Mouse (Mus musculus): ENCODE measurements around the gene Hoxd9.

Hoxd9 gene

DNA sequence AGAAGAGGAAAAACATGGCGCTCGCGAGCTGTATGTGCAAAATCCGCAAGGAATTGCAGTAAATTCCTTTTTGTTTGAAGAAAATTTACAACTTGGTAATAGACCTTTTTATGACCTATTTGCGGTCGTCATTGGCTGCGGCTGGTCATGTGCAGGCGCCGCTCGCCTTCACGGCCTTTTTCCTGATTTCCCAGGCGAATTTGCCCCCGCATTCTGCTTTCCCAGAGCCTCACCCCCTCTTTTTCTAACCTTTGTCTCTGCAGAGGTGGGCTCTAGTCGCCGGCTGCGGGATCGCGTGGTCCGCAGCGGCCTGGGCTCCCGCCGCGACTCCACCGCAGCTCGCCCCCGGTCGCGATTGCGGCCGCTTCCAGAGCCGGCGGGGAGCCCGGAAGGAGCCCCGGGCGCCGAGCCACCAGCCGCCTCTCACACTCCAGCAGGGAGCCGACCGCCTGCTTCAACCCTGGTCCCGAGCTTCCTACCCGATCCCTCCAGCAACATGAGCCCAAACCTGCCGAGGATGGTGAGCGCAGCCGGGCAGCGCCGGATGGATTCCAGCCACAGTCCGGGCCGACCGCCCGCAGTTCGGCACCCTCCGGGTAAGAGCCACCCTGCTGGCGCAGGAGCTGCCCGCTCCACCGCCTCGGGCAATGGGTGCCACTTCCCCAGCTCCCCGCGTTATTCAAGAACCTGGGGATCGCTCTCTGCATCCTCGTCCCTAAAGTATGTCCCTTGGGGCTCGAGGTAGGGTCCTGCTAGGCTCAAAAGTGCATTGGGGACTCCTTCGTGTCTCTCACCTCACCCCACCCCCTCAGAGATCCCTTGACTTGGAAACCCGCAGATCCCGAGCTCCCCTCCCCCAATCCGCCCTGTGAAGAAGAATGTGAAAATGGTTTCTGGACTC is 14.4 kb downstream of the Hoxd9 start, which contains the start of the genes Hoxd3 and Hoxd4:
TSS of gene Hoxd3 (plus strand) at position 207 of the 901 bp plus-strand sequence.
TSS of gene Hoxd4 (plus strand) at position 209 of the 901 bp plus-strand sequence.
- DNase-seq (ENCODE audit: low spot score in 2 of 2): no peak

DNA sequence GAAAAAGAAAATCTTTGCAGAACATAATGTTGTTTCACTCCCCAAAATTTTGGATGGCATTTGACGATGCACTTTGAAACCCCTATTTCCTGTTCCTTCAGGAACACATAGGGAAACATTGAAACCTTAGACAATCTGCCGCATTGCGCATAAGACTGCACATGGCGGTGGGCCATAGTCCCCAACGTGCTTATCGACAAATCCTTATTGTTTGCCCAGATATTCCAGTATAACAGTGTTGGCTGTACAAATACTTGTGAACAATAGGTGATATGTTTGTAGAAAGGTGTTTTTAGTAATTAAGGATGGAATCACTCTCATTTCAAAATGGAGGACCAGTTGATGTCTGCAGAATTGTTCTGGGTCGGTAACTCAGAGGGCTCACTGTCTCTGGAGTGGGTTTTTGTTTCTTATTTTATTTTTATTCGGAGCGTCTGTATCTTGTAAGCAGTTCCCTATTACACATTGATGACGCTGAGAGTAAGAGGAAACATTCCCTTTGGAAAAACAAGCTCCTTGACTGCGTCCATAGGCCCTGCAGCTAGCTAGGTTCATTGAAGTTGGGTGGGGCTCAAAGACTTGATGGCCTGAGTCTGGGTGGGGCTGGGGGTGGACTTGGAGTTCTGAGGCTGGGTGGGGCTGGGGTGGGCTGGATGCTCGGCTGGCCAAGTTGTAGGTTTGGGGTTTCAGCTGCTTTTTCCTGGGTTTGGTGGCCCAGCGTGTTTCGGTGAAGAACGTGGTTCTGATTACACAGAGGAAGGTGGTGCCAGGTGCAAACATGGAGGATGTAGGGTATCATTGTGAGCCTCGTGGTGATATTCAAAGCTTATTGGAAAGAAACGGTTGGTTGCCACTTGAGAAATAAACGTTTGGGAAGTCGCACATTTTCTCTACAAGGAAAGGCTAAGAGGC is 16.0 kb downstream of the Hoxd9 start:
- no peak for DNase-seq (ENCODE audit: low spot score in 2 of 2)

DNA sequence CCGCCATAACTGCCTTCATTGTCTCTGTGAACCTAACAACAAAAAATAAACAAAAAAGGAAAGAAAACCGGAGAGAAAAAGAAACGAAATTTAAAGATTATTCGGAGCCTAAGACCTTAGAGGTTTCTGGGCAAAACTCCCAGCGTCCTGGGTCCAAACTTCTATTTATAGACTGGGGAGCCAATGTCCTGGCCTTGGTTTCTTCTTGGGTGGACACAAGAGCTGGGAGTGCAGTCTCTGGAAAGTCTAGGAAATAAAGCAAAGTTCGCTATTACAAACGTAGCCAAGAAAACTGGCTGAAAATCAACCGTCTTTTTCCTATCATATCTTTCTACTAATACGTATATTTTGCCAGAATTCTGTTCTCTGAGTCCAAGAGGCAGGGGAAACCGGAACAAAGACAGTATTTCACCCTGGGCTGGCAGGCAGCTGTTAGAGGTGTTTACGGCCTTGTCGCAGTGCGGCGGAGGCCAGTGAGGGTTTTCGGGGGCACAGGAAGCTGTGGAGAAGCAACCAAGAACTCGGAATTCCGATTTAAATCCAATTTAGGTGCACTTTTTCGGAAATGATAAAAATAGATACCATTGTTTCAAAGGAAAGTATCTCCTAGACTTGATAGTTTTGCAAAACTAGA is 16.7 kb downstream of the Hoxd9 start:
- no peak for DNase-seq (ENCODE audit: low spot score in 2 of 2)

DNA sequence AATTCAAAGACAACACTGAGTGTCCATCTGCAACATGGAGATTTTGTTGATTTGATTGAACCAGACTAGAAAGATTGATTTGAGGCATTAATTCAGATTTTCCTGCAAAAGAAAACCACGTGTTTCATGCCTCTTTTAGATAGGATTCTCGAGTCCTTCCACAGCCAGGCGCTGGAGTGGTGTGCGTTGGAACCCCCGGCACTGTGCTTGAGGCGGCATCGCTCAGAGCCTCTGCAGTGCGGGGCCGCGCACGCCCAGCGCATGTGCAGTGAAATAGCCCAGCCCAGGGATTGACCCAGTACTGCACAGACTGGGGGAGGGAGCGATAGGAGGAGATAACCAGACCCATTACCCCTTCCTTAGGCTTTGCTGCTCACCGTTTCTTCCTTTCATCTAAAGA is 17.4 kb downstream of the Hoxd9 start:
- no peak for DNase-seq (ENCODE audit: low spot score in 2 of 2)

DNA sequence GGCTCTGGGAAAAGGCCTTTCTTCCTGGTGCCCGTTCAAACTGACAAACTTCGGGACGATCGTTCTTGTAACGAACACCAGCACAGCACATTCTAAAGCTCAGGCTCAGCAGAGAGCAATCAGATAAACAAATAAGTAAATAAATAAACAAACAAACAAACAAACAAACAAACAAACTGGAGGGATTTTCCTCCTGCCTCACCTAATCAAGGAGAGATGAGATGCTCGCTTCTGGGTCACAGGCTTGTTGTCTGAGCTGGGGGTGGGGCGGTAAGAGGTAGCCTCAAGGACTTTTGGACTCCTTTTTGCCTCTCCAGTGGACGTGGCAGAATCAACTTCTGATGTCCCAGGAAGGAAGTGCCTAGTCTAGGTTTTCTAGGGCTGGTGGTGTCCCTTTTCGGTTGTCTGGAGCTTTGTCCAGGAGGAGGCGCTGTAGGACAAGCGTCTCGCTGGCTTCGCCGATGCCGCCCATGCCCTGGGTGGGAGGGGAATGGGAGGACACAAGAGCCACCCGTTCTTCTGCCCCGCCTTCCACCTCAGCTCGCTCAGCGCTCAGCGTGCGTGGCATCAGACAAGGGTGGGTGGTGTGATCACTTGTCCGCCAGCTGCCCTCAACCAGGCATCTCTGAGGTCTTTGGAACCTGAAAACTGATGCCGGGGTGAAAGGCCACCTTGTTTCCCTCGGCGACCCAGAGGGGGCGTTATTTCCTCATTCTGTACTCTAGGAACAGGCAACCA is 18.1 kb downstream of the Hoxd9 start:
- peak; percentile 66 to 73 for DNase-seq (ENCODE audit: low spot score in 2 of 2)

DNA sequence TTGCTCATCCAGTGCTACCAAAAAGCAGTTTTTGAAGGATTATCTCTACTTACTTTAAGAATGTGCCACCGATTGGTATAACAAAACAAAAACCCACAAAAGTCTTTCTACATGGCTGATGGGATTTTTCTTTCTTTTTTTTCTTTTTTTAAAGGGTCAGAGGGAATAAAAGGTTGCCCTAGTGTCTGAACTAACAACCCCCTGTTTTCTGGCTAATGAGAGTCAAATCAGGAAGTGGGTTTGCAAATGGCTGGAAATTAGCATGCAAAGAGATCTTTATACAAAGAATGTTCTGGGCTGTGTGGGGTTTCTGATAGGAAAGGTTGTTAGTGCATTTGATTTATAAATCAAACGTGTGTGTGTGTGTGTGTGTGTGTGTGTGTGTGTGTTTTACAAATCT is 22.9 kb downstream of the Hoxd9 start:
- DNase-seq (ENCODE audit: low spot score in 2 of 2): no peak

DNA sequence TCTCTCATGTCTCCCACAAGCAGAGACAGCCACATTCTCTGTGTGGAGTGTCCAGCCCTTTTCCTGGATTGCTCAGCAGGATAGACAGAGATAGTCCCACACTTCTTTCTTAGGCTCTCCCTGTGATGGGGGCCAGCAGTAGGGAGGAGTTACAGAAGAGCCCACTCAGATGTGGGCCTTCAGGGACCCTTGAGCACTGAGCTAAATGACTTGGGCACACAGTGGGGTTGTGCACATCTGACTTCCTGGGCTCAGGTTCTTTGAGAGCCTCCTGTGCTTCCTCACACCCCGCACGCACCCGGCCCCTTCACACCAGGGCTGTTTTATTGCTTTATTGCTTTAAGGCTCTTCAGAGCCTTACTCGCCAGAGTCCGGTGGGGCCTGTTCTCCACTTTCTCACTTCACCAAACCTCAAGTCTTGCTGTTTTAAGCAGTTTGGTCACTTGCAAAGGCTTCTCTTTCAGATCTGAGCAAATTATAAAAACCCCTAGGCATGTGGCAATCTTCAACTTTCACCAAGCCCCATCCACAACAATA is 23.5 kb downstream of the Hoxd9 start:
- DNase-seq (ENCODE audit: low spot score in 2 of 2): no peak

DNA sequence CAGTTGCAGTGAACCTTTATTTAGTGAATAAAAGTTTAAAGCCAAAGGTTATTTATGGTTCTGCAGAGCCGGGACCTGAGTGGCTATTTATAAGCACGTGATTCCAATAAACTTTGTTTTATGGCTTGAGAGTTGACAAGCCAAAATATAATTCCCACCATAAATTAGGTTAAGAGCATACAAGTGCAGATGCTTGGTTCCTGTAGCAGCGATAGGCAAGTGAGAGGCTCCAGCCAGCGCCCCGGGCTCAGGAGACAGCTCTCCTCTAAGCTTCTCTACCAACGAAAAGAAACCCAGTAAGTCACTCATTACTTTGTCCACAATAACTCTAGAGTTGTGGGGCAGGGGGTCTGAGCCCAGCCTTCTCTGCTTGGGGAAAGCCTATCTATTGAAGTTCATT is 24.4 kb downstream of the Hoxd9 start:
- DNase-seq (ENCODE audit: low spot score in 2 of 2): no peak

DNA sequence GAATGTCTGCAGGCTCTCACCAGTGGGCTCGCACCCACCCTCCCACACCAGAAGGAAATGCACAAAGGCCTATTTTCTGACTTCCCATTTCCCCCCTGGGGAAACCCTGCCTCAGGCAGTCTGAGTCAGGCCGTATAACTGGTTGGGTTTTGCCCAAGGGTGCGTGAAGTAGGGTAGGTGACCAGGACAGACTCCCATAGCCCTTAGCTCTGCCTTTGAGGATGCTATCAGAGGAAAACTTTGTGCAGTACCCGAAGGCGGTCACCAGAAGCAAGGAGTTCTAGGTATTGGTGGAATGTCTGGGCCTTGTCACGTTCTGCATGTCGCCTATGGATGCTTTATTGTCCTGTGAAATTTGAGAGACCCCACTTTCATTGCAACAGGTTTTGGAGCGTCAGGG is 25.4 kb downstream of the Hoxd9 start:
- no peak for DNase-seq (ENCODE audit: low spot score in 2 of 2)

DNA sequence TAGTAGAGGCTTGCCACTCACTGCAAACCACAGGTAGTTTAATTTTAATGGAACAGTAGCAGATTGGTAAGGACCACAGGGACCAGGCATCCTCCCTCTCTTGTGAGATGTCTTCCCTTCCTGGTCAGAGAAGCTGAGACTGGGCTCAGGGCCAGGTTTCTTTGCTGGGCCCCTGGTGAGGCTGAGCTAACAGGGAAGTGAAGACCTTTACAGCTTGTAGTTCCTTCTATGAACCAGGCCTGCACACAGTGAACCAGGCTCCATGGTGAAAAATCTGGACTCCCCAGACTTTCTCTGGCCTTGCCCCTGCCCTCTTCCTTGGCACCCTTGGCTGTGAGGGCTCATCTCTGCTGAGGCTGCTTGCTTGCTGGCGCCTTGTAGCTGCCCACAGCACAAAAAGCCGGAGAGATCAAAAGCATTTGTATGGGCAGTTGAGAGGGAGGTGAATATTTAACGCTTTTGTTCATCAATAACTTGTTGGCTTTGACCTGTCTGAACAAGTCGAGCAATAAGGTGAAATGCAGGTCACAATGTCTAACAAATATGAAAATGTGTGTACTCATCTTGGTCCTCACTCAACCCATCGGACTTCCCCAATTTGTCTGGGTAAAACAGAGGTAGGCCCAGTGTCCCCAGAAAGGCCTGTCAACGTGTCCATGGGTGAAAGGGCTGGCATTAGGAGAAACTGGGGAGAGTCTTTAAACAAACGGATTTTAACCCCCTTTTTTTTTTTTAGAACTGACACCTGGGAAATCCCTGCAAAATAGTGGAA is 26.9 kb downstream of the Hoxd9 start:
- DNase-seq (ENCODE audit: low spot score in 2 of 2): no peak

DNA sequence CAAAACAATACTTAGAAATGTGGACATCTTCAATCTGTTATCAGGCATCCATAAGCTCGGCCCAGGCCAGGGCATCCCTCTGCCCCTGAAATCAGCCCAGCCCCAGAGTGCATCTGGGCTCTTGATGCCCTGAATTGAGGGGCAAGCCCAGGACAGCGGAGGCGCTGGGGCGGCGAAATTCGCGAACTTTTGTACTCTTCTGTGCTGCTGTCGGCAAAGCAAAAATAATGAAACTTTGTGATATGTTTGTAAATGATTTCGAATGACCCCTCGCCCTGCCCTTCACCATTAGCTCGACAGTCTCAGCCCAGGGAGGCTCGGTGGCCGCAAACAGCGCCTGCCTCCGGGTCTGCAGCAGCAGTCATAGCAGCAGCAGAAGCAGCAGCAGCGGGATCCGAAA is 27.6 kb downstream of the Hoxd9 start:
- no peak for DNase-seq (ENCODE audit: low spot score in 2 of 2)

DNA sequence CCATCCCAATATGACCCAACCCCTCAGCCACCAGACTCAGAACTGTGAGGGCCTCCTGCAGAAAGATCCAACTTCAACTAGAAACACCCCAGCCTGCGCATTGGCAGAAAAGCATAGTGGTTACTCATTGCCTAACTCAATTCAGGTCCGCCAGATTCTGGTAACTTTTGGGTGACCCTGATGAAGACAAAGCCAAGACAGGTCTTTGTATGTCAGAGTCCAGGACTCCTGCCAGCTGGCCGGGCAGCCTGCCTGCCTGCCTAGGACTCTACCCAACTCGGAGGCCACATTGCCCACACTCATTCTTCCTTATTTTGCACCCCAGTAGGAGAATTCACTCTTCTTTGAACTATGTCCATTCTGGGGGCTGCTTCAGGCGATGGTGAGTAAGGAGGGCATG is 29.0 kb downstream of the Hoxd9 start, which contains the start of gene Gm28230:
TSS of gene Gm28230 (plus strand) at position 178 of the 400 bp plus-strand sequence.
- no peak for DNase-seq (ENCODE audit: low spot score in 2 of 2)

DNA sequence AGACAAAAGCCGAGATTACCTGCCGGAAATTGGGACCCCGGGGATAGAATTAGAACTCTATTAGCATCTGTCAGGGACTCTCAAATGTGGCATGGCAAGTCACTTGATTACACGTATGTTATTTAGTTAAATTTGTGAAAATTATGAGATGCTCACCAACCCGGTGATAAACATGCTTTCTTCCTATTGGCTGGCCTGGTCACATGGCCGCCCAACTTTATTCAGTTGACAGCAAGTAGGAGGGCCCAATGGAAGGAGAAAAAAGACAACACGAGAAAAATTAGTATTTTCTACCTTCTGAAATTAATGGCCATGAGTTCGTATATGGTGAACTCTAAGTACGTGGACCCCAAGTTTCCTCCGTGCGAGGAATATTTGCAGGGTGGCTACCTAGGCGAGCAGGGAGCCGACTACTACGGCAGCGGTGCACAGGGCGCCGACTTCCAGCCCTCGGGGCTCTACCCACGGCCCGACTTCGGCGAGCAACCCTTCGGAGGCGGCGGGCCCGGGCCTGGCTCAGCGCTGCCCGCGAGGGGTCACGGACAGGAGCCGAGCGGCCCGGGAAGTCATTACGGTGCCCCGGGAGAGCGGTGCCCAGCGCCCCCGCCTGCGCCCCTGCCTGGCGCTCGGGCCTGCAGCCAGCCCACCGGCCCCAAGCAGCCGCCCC is 29.6 kb downstream of the Hoxd9 start:
- DNase-seq (ENCODE audit: low spot score in 2 of 2): no peak

DNA sequence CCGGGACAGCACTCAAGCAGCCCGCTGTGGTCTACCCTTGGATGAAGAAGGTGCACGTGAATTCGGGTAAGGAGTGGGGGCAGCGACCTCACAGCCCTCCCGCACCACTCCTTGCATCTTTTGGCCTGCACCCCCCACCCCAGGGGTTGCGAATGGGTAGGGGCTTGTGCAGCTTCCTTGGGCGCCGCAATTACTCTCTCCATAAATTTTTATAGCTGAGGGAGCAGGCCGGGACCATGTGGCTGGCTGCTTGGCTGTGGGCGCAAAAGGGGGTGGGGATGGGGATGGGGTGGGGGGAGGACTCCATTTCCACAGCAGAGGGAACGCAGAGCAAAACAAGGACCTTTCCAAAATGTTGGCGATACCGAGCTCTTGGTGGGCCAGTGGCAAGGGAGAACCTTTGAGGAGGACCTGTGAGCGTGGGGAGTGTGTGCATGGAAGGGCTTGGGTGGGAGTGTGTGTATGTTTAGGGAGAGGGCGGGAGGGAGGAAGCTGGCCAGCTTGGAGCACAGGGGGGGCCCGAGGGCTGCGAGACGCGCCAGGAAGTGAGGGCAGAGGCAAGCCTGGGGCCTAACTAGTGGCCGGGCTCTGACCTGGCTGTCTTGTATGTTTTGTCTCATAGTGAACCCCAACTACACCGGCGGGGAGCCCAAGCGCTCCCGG is 30.2 kb downstream of the Hoxd9 start:
- DNase-seq (ENCODE audit: low spot score in 2 of 2): no peak

DNA sequence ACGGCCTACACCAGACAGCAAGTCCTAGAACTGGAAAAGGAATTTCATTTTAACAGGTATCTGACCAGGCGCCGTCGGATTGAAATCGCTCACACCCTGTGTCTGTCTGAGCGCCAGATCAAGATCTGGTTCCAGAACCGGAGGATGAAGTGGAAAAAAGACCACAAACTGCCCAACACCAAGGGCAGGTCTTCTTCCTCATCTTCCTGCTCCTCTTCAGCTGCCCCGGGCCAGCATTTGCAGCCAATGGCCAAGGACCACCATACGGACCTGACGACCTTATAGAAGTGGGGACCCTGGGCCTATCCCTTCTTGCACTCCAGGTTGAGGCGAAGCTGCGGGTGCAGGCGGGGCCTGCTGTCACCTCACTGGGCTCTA is 30.8 kb downstream of the Hoxd9 start:
- DNase-seq (ENCODE audit: low spot score in 2 of 2): no peak

DNA sequence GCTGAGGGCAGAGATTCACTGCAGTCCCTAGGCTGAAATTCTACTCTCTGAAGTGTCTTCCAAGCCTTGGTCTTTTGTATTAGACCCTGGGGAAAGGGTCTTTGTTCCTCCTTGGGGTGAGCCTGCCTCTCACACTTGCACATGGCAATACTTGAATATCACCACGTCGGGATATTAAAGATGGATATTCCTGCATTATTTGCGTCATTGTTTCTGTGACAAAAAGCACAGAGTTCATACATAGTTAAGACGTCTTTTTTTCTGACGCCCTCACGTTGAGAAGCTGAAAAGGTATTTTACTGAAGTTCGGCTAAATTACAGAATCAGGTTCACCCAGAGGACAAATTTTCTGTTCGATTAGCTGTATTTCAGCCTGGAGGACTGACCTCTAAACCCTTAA is 32.8 kb downstream of the Hoxd9 start:
- no peak for DNase-seq (ENCODE audit: low spot score in 2 of 2)

DNA sequence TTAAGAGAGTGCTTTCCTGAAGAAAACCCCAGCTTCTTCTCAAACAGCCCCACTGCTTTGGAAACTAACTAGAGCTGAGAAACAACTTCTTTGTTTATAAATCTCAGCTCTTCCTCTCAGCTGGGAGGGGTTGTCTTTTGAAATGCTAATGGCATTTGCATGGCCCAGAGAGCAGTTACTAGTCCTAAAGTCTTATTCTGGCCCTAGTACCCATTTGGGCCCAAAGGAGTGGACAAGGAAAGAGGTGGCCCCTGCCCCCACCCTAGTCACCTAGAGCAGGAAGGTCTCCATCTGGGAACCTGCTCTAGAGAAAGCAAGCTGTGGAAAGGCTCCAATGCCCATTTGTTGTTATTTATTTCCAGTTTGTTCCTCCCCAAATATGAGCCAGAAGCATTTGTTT is 33.5 kb downstream of the Hoxd9 start:
- no peak for DNase-seq (ENCODE audit: low spot score in 2 of 2)

DNA sequence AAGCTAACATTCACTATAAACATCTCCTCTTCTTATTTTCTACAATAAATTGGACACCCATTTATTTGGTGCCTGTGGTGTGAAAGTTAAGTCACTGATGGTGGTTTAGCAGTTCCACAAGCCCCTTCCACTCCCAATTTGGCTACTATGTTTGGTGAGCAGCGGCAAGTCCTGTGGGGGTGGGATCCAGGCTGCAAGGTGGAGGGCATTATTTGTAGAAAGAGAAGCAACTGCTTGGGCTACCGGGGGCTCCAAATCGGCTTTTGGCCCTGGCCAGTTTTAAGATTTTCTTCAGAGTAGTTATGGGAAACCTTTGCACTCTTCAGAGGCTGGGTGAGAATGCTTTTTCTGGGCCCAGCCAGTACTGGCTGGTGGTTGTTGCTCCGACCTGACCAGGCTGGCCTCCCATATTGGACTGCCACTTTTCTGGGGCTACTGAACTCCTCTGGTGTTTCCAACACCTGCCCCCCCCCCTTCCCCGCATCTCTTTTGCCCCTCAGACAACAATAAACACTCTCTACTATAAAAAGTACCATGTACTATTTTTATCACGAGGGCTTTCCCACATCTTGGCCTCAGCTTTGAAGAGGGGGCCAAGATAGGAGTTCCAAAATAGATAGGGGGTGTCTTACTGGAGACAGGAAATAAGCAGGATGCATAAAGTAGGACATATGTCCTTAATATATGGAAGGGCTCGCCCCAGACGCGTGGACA is 34.4 kb downstream of the Hoxd9 start:
- DNase-seq (ENCODE audit: low spot score in 2 of 2): no peak

All from natural killer cell, adult 2 months (primary cell).